Mouse (Mus musculus): ENCODE measurements at regions not wholly inside any gene's neighbourhood (a gene's known extent, or its start where the extent isn't known, plus 50 kb on each side); places are given as distances from the start of the nearest gene placed in this dataset.

- Histone ChIP-seq H3K36me3 (ENCODE audit: control insufficient read depth, insufficient read depth, low read length, poor library complexity, severe bottlenecking) (no peaks in the 10 kb centered on the region), H3K27ac (ENCODE audit: insufficient read depth, low read depth, low read length, poor library complexity, severe bottlenecking) (no peak overlapping the region), H3K4me1 (ENCODE audit: control insufficient read depth in 2 of 2, insufficient read depth in 2 of 2, low read length in 2 of 2, poor library complexity in 1 of 2) (no peaks in the 10 kb centered on the region), H3K9me3 (ENCODE audit: control insufficient read depth, insufficient read depth, low read depth, low read length) (no peaks in the 10 kb centered on the region), H3K9ac (ENCODE audit: insufficient read depth, low read depth, low read length, poor library complexity, severe bottlenecking) (no peak overlapping the region), H3K4me3 (ENCODE audit: insufficient read depth in 1 of 2, low read depth in 1 of 2, low read length in 2 of 2, poor library complexity in 1 of 2, severe bottlenecking in 1 of 2) (no peak overlapping the region)
- DNase-seq (ENCODE audit: low read depth, low spot score) = no peak
- in situ Hi-C loops (cut with MboI; ENCODE audit: low sequenced_read_pairs in 2 of 2, unreplicated experiment in 2 of 2) = no loop called here
- TF ChIP-seq HCFC1 (IDR thresholded peaks at IDR 0.05; ENCODE audit: borderline replicate concordance, insufficient read depth, low read length) (no peak), ZNF384 (IDR thresholded peaks at IDR 0.05; ENCODE audit: low read depth, low read length) (no peak), MAFK (IDR thresholded peaks at IDR 0.05; ENCODE audit: insufficient read depth, low read depth, low read length) (no peak), ZC3H11A (IDR thresholded peaks at IDR 0.05; ENCODE audit: borderline replicate concordance, low read depth, low read length) (no peak), CHD2 (IDR thresholded peaks at IDR 0.05; ENCODE audit: low read depth, low read length) (no peak)
Observed at GRCm38 (mm10) chr1:64330721-64331120, 201.7 kb upstream of the Creb1 start.

- Histone ChIP-seq H3K9ac (ENCODE audit: insufficient read depth, low read depth, low read length, poor library complexity, severe bottlenecking) (no peak overlapping the region), H3K36me3 (ENCODE audit: control insufficient read depth, insufficient read depth, low read length, poor library complexity, severe bottlenecking) (no peaks in the 10 kb centered on the region), H3K27ac (ENCODE audit: insufficient read depth, low read depth, low read length, poor library complexity, severe bottlenecking) (no peak overlapping the region), H3K9me3 (ENCODE audit: control insufficient read depth, insufficient read depth, low read depth, low read length) (no peaks in the 10 kb centered on the region), H3K4me3 (ENCODE audit: insufficient read depth in 1 of 2, low read depth in 1 of 2, low read length in 2 of 2, poor library complexity in 1 of 2, severe bottlenecking in 1 of 2) (no peak overlapping the region), H3K4me1 (ENCODE audit: control insufficient read depth in 2 of 2, insufficient read depth in 2 of 2, low read length in 2 of 2, poor library complexity in 1 of 2) (no peaks in the 10 kb centered on the region)
- in situ Hi-C loops (cut with MboI; ENCODE audit: low sequenced_read_pairs in 2 of 2, unreplicated experiment in 2 of 2) = no loop called here
- TF ChIP-seq HCFC1 (IDR thresholded peaks at IDR 0.05; ENCODE audit: borderline replicate concordance, insufficient read depth, low read length) = no peak
- no peak for TF ChIP-seq CHD2 (IDR thresholded peaks at IDR 0.05; ENCODE audit: low read depth, low read length)
- no peak for TF ChIP-seq ZC3H11A (IDR thresholded peaks at IDR 0.05; ENCODE audit: borderline replicate concordance, low read depth, low read length)
- TF ChIP-seq MAFK (IDR thresholded peaks at IDR 0.05; ENCODE audit: insufficient read depth, low read depth, low read length) = no peak
- no peak for TF ChIP-seq ZNF384 (IDR thresholded peaks at IDR 0.05; ENCODE audit: low read depth, low read length)
- no peak for DNase-seq (ENCODE audit: low read depth, low spot score)
Observed at GRCm38 (mm10) chr1:64322197-64322596, 200.1 kb upstream of the Klf7 start.

- no peaks in the 10 kb centered on the region for H3K36me3 ChIP-seq (ENCODE audit: control insufficient read depth, insufficient read depth, low read length, poor library complexity, severe bottlenecking)
- H3K4me1 ChIP-seq (ENCODE audit: control insufficient read depth in 2 of 2, insufficient read depth in 2 of 2, low read length in 2 of 2, poor library complexity in 1 of 2) = no peaks in the 10 kb centered on the region
- H3K27ac ChIP-seq (ENCODE audit: insufficient read depth, low read depth, low read length, poor library complexity, severe bottlenecking) = no peak overlapping the region
- no peak for DNase-seq (ENCODE audit: low read depth, low spot score)
- H3K9ac ChIP-seq (ENCODE audit: insufficient read depth, low read depth, low read length, poor library complexity, severe bottlenecking) = no peak overlapping the region
- no peaks in the 10 kb centered on the region for H3K9me3 ChIP-seq (ENCODE audit: control insufficient read depth, insufficient read depth, low read depth, low read length)
- TF ChIP-seq CHD2 (IDR thresholded peaks at IDR 0.05; ENCODE audit: low read depth, low read length) (no peak), MAFK (IDR thresholded peaks at IDR 0.05; ENCODE audit: insufficient read depth, low read depth, low read length) (no peak), ZNF384 (IDR thresholded peaks at IDR 0.05; ENCODE audit: low read depth, low read length) (no peak), ZC3H11A (IDR thresholded peaks at IDR 0.05; ENCODE audit: borderline replicate concordance, low read depth, low read length) (no peak), HCFC1 (IDR thresholded peaks at IDR 0.05; ENCODE audit: borderline replicate concordance, insufficient read depth, low read length) (no peak)
- in situ Hi-C loops (cut with MboI; ENCODE audit: low sequenced_read_pairs in 2 of 2, unreplicated experiment in 2 of 2) = no loop called here
- H3K4me3 ChIP-seq (ENCODE audit: insufficient read depth in 1 of 2, low read depth in 1 of 2, low read length in 2 of 2, poor library complexity in 1 of 2, severe bottlenecking in 1 of 2) = no peak overlapping the region
Observed at GRCm38 (mm10) chr1:64319155-64319582, 197.1 kb upstream of the Klf7 start.

GRCm38 (mm10) chr1:64318440-64319154, 196.5 kb upstream of the Klf7 start:
- Histone ChIP-seq H3K36me3 (ENCODE audit: control insufficient read depth, insufficient read depth, low read length, poor library complexity, severe bottlenecking) (no peaks in the 10 kb centered on the region), H3K4me1 (ENCODE audit: control insufficient read depth in 2 of 2, insufficient read depth in 2 of 2, low read length in 2 of 2, poor library complexity in 1 of 2) (no peaks in the 10 kb centered on the region), H3K4me3 (ENCODE audit: insufficient read depth in 1 of 2, low read depth in 1 of 2, low read length in 2 of 2, poor library complexity in 1 of 2, severe bottlenecking in 1 of 2) (no peak overlapping the region), H3K9me3 (ENCODE audit: control insufficient read depth, insufficient read depth, low read depth, low read length) (no peaks in the 10 kb centered on the region), H3K27ac (ENCODE audit: insufficient read depth, low read depth, low read length, poor library complexity, severe bottlenecking) (no peak overlapping the region), H3K9ac (ENCODE audit: insufficient read depth, low read depth, low read length, poor library complexity, severe bottlenecking) (no peak overlapping the region)
- no peak for DNase-seq (ENCODE audit: low read depth, low spot score)
- in situ Hi-C loops (cut with MboI; ENCODE audit: low sequenced_read_pairs in 2 of 2, unreplicated experiment in 2 of 2) = no loop called here
- TF ChIP-seq HCFC1 (IDR thresholded peaks at IDR 0.05; ENCODE audit: borderline replicate concordance, insufficient read depth, low read length) (no peak), MAFK (IDR thresholded peaks at IDR 0.05; ENCODE audit: insufficient read depth, low read depth, low read length) (no peak), ZNF384 (IDR thresholded peaks at IDR 0.05; ENCODE audit: low read depth, low read length) (no peak), ZC3H11A (IDR thresholded peaks at IDR 0.05; ENCODE audit: borderline replicate concordance, low read depth, low read length) (no peak), CHD2 (IDR thresholded peaks at IDR 0.05; ENCODE audit: low read depth, low read length) (no peak)
